Mouse (Mus musculus) embryonic facial prominence, embryonic 14.5 days (tissue): ENCODE measurements around the gene Tnc. TPM values are rescaled to one million over a fixed set of nuclear protein-coding genes. Genes with fewer than 3 reads are reported as not detected.

Experiments used
- ATAC-seq: fragments of 200-750 bp; cut with Nextera tagmentation; 2 replicates; pipeline ENCODE4 v1.8.0; 2017; ENCODE audit warnings: low read depth, moderate number of reproducible peaks, moderate TSS enrichment
- DNase-seq: peaks from one replicate; pipeline ENCODE4 v3.0.0-alpha.2; 2015; ENCODE audit warnings: low spot score
- H3K27ac ChIP-seq: fragments of 300-500 bp; sonication (generic); replicated peaks from 2 replicates; pipeline ENCODE4 v1.5.1; 2014; ENCODE audit warnings: low read depth, mild to moderate bottlenecking, low read length, moderate library complexity
- H3K27me3 ChIP-seq: fragments of 300-500 bp; sonication (generic); replicated peaks from 2 replicates; pipeline ENCODE4 v1.6.1; 2014; ENCODE audit warnings: low read length; ENCODE audit not compliant: control insufficient read depth, insufficient read depth
- H3K36me3 ChIP-seq: fragments of 300-500 bp; sonication (generic); 2 replicates; pipeline ENCODE4 v1.6.1; 2014; ENCODE audit warnings: low read length, mixed read lengths; ENCODE audit not compliant: control insufficient read depth, insufficient read depth
- H3K4me1 ChIP-seq: fragments of 300-500 bp; sonication (generic); 2 replicates; pipeline ENCODE4 v1.6.1; 2014; ENCODE audit warnings: antibody characterized with exemption, low read length; ENCODE audit not compliant: control insufficient read depth, insufficient read depth
- H3K4me2 ChIP-seq: fragments of 300-500 bp; sonication (generic); 2 replicates; pipeline ENCODE4 v1.6.1; 2014; ENCODE audit warnings: low read depth, mild to moderate bottlenecking, low read length, moderate library complexity, mixed read lengths
- H3K4me3 ChIP-seq: fragments of 300-500 bp; sonication (generic); 2 replicates; pipeline ENCODE4 v1.5.1; 2014; ENCODE audit warnings: low read depth, mild to moderate bottlenecking, low read length
- H3K9ac ChIP-seq: fragments of 300-500 bp; sonication (generic); 2 replicates; pipeline ENCODE4 v1.6.1; 2014; ENCODE audit warnings: low read depth, mild to moderate bottlenecking, low read length, moderate library complexity, mixed read lengths
- H3K9me3 ChIP-seq: fragments of 300-500 bp; sonication (generic); 2 replicates; pipeline ENCODE4 v1.6.1; 2016; ENCODE audit warnings: low read length; ENCODE audit not compliant: control insufficient read depth
- WGBS: fragments of 180-500 bp; shearing (Covaris S2); extraction: QIAGEN DNeasy Blood & Tissue Kit; methylation state at CpG from one replicate; pipeline ENCODE4 v1.1.7; 2014; 5-methylcytosine and 5-hydroxymethylcytosine counted together
- polyA plus RNA-seq: library from polyadenylated mRNA; unstranded; fragments of >200 nt; fragmentation: Nextera tagmentation; extraction: Ambion mirVana; gene quantifications from 2 replicates; pipeline ENCODE4 v1.2.1, GENCODE M21; 2014

Tnc gene
- polyA plus RNA-seq, 1 experiment from 2014 or later: 95.7 TPM

DNA sequence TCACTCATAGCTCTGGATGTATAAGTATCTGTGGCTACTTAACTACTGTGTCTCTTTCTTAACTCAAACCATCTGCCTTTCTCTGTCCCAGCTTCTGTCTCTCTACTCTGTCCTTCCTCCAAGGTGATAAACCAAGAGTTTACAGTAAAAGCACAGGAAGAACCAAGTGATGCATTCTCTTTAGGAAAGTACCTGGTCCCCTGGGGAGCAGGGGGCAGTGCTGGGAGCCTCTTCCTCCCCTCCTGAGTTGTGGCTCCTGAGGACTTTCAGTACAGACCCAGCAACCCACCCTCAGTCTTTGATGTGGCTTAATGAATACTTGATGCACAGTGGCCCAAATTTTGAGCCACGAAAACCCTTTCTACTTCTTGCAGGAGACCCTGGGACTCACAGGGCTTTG, 118.6 kb downstream of the Tnc start:
- Histone ChIP-seq H3K36me3 (no peaks in the 10 kb centered on the region), H3K4me2 (no peak overlapping the region), H3K27me3 (no peaks in the 10 kb centered on the region), H3K4me1 (no peaks in the 10 kb centered on the region), H3K27ac (no peak overlapping the region), H3K9ac (no peak overlapping the region), H3K4me3 (no peak overlapping the region), H3K9me3 (no peaks in the 10 kb centered on the region)
- no peak for ATAC-seq
- DNase-seq: no peak
- WGBS: 74% methylated on average over 1 of the region's 1 CpGs

DNA sequence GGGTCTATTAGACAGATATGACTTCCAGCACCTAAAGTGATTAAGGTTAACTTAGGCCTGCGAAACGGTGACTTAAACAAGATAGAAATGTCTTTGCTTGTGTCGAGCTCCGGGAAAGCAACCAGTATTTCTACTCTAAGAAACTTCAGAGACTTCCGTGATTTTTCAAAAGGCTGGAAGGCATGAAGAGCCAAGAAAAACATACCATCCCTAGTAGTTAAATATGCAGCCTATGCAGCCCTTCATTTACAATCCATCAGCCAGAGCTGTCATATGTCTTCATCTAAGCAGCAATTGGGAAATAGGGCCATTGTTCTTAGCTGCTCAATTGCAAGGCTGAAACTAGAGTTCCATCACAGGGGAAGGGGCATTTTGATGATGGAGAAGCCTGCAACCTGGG, 129.6 kb downstream of the Tnc start:
- H3K27ac ChIP-seq: no peak overlapping the region

DNA sequence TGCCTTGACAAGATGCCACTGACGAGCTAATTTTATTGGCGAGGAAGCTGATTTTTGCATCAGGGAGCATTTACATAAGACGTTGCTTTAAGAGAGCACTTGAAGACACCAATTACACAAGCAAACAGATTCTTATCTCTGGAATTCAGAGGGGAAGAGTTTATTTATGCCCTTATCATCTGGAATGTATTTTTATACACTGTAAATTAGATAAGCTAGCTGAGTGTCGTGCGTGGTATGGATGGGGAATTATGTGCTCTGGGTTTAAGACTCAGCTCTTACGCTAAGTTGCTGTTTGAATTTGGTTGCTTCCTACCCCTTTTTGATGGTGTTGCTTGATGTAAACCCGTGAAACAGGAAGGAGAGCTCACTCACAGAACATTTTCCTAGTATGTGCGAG, 130.1 kb downstream of the Tnc start:
- H3K9ac ChIP-seq: no peak overlapping the region
- DNase-seq: no peak
- no peak overlapping the region for H3K4me2 ChIP-seq
- no peak for ATAC-seq
- H3K4me1 ChIP-seq: no peaks in the 10 kb centered on the region
- no peak overlapping the region for H3K4me3 ChIP-seq
- 62% methylated on average over 8 of the region's 8 CpGs for WGBS
- H3K27ac ChIP-seq: no peak overlapping the region
- H3K27me3 ChIP-seq: no peaks in the 10 kb centered on the region
- no peaks in the 10 kb centered on the region for H3K36me3 ChIP-seq
- H3K9me3 ChIP-seq: no peaks in the 10 kb centered on the region

More for the DNA sequence above, 129.6 kb downstream of the Tnc start:
- ATAC-seq: no peak
- H3K4me2 ChIP-seq: no peak overlapping the region
- H3K27me3 ChIP-seq: no peaks in the 10 kb centered on the region
- H3K4me1 ChIP-seq: no peaks in the 10 kb centered on the region
- H3K36me3 ChIP-seq: no peaks in the 10 kb centered on the region
- peak; percentile 43 for DNase-seq
- H3K9ac ChIP-seq: no peak overlapping the region
- H3K9me3 ChIP-seq: no peaks in the 10 kb centered on the region
- no peak overlapping the region for H3K4me3 ChIP-seq
- WGBS: 56% methylated on average over 5 of the region's 5 CpGs

GRCm38 (mm10) chr4:63916288-63916687, 130.5 kb downstream of the Tnc start:
- H3K27ac ChIP-seq: no peak overlapping the region
- no peak for DNase-seq
- ATAC-seq: no peak
- WGBS: 62% methylated on average over 3 of the region's 3 CpGs
- H3K9ac ChIP-seq: no peak overlapping the region
- no peaks in the 10 kb centered on the region for H3K36me3 ChIP-seq
- no peak overlapping the region for H3K4me2 ChIP-seq
- no peak overlapping the region for H3K4me3 ChIP-seq
- no peaks in the 10 kb centered on the region for H3K9me3 ChIP-seq
- H3K27me3 ChIP-seq: no peaks in the 10 kb centered on the region
- no peaks in the 10 kb centered on the region for H3K4me1 ChIP-seq

Other genes starting within 250 kb of the Tnc start
- gene Tnfsf8, start 185.7 kb downstream of the Tnc start, polyA plus RNA-seq: 0.08 and 0.18 TPM in 2 replicates